Mouse (Mus musculus): ENCODE measurements around the gene Klhl42. TPM values are rescaled to one million over a fixed set of nuclear protein-coding genes. Genes with fewer than 3 reads are reported as not detected.
A peak's percentile ranks its signal among the peaks of the same experiment; 100 is the strongest.

The Klhl42 gene
- total RNA-seq, 1 experiment, result 9.1 TPM

GRCm38 (mm10) chr6:147079919-147080318 is 11.3 kb upstream of the Klhl42 start:
- no peaks in the 10 kb centered on the region for H3K9me3 ChIP-seq (ENCODE audit: control insufficient read depth, insufficient read depth, low read depth, low read length)
- no peak overlapping the region for H3K4me3 ChIP-seq (ENCODE audit: insufficient read depth in 1 of 2, low read depth in 1 of 2, low read length in 2 of 2, poor library complexity in 1 of 2, severe bottlenecking in 1 of 2)
- H3K27ac ChIP-seq (ENCODE audit: insufficient read depth, low read depth, low read length, poor library complexity, severe bottlenecking), result peak overlapping the region; percentile 15; the same call in 1 of the 2 replicates
- no peak for DNase-seq (ENCODE audit: low read depth, low spot score)
- peaks cover 3 to 21% of the 10 kb centered on the region in 2 experiments; a peak in 3 of 4 replicates for H3K4me1 ChIP-seq (ENCODE audit: control insufficient read depth in 2 of 2, insufficient read depth in 2 of 2, low read length in 2 of 2, poor library complexity in 1 of 2)
- H3K36me3 ChIP-seq (ENCODE audit: control insufficient read depth, insufficient read depth, low read length, poor library complexity, severe bottlenecking), result no peaks in the 10 kb centered on the region; the same call in 1 of the 2 replicates
- peak overlapping the region; percentile 44 for H3K9ac ChIP-seq (ENCODE audit: insufficient read depth, low read depth, low read length, poor library complexity, severe bottlenecking)
- TF ChIP-seq CHD2 (IDR thresholded peaks at IDR 0.05; ENCODE audit: low read depth, low read length), result no peak
- TF ChIP-seq HCFC1 (IDR thresholded peaks at IDR 0.05; ENCODE audit: borderline replicate concordance, insufficient read depth, low read length), result no peak
- no peak for TF ChIP-seq MAFK (IDR thresholded peaks at IDR 0.05; ENCODE audit: insufficient read depth, low read depth, low read length)
- no peak for TF ChIP-seq ZC3H11A (IDR thresholded peaks at IDR 0.05; ENCODE audit: borderline replicate concordance, low read depth, low read length)
- no peak for TF ChIP-seq ZNF384 (IDR thresholded peaks at IDR 0.05; ENCODE audit: low read depth, low read length)
- in situ Hi-C loops (cut with MboI; ENCODE audit: low sequenced_read_pairs in 2 of 2, unreplicated experiment in 2 of 2), result no loop called here

GRCm38 (mm10) chr6:147085398-147086040 is 5.7 kb upstream of the Klhl42 start:
- in situ Hi-C loops (cut with MboI; ENCODE audit: low sequenced_read_pairs in 2 of 2, unreplicated experiment in 2 of 2), result no loop called here
- Histone ChIP-seq H3K4me3 (ENCODE audit: insufficient read depth in 1 of 2, low read depth in 1 of 2, low read length in 2 of 2, poor library complexity in 1 of 2, severe bottlenecking in 1 of 2) (no peak overlapping the region), H3K4me1 (ENCODE audit: control insufficient read depth in 2 of 2, insufficient read depth in 2 of 2, low read length in 2 of 2, poor library complexity in 1 of 2) (peaks cover 3 to 30% of the 10 kb centered on the region in 2 experiments; a peak in 2 of 4 replicates), H3K9me3 (ENCODE audit: control insufficient read depth, insufficient read depth, low read depth, low read length) (no peaks in the 10 kb centered on the region), H3K27ac (ENCODE audit: insufficient read depth, low read depth, low read length, poor library complexity, severe bottlenecking) (peak overlapping the region; percentile 64), H3K36me3 (ENCODE audit: control insufficient read depth, insufficient read depth, low read length, poor library complexity, severe bottlenecking) (no peaks in the 10 kb centered on the region; the same call in 1 of the 2 replicates), H3K9ac (ENCODE audit: insufficient read depth, low read depth, low read length, poor library complexity, severe bottlenecking) (no peak overlapping the region)
- TF ChIP-seq ZNF384 (IDR thresholded peaks at IDR 0.05; ENCODE audit: low read depth, low read length), result no peak
- TF ChIP-seq ZC3H11A (IDR thresholded peaks at IDR 0.05; ENCODE audit: borderline replicate concordance, low read depth, low read length), result no peak
- TF ChIP-seq CHD2 (IDR thresholded peaks at IDR 0.05; ENCODE audit: low read depth, low read length), result no peak
- TF ChIP-seq MAFK (IDR thresholded peaks at IDR 0.05; ENCODE audit: insufficient read depth, low read depth, low read length), result no peak
- no peak for DNase-seq (ENCODE audit: low read depth, low spot score)

GRCm38 (mm10) chr6:147086594-147087225 is 4.5 kb upstream of the Klhl42 start, which contains the start of gene Mansc4:
Mansc4 (minus strand) TSS chr6:147087032.
- peak within 1 kb of the TSS; percentile 40 to 55 for H3K4me3 ChIP-seq (ENCODE audit: insufficient read depth in 1 of 2, low read depth in 1 of 2, low read length in 2 of 2, poor library complexity in 1 of 2, severe bottlenecking in 1 of 2)
- H3K9me3 ChIP-seq (ENCODE audit: control insufficient read depth, insufficient read depth, low read depth, low read length), result no peaks in the 10 kb centered on the region
- no peak within 1 kb of the TSS; the same call in 1 of the 2 replicates for H3K27ac ChIP-seq (ENCODE audit: insufficient read depth, low read depth, low read length, poor library complexity, severe bottlenecking)
- no peaks in the 10 kb centered on the region; the same call in 1 of the 2 replicates for H3K36me3 ChIP-seq (ENCODE audit: control insufficient read depth, insufficient read depth, low read length, poor library complexity, severe bottlenecking)
- H3K9ac ChIP-seq (ENCODE audit: insufficient read depth, low read depth, low read length, poor library complexity, severe bottlenecking), result peak within 1 kb of the TSS; percentile 18; the same call in 1 of the 2 replicates
- TF ChIP-seq CHD2 (IDR thresholded peaks at IDR 0.05; ENCODE audit: low read depth, low read length) (no peak), ZNF384 (IDR thresholded peaks at IDR 0.05; ENCODE audit: low read depth, low read length) (no peak), HCFC1 (IDR thresholded peaks at IDR 0.05; ENCODE audit: borderline replicate concordance, insufficient read depth, low read length) (no peak), MAFK (IDR thresholded peaks at IDR 0.05; ENCODE audit: insufficient read depth, low read depth, low read length) (no peak), ZC3H11A (IDR thresholded peaks at IDR 0.05; ENCODE audit: borderline replicate concordance, low read depth, low read length) (no peak)
- DNase-seq (ENCODE audit: low read depth, low spot score), result no peak
- H3K4me1 ChIP-seq (ENCODE audit: control insufficient read depth in 2 of 2, insufficient read depth in 2 of 2, low read length in 2 of 2, poor library complexity in 1 of 2), result peaks cover 3 to 30% of the 10 kb centered on the region in 2 experiments; a peak in 2 of 4 replicates
- in situ Hi-C loops (cut with MboI; ENCODE audit: low sequenced_read_pairs in 2 of 2, unreplicated experiment in 2 of 2), result no loop called here

- H3K9me3 ChIP-seq (ENCODE audit: control insufficient read depth, insufficient read depth, low read depth, low read length), result no peaks in the 10 kb centered on the region
- H3K4me1 ChIP-seq (ENCODE audit: control insufficient read depth in 2 of 2, insufficient read depth in 2 of 2, low read length in 2 of 2, poor library complexity in 1 of 2), result peaks cover 3 to 30% of the 10 kb centered on the region in 2 experiments; a peak in 2 of 4 replicates
- in situ Hi-C loops (cut with MboI; ENCODE audit: low sequenced_read_pairs in 2 of 2, unreplicated experiment in 2 of 2), result no loop called here
- TF ChIP-seq CHD2 (IDR thresholded peaks at IDR 0.05; ENCODE audit: low read depth, low read length) (no peak), HCFC1 (IDR thresholded peaks at IDR 0.05; ENCODE audit: borderline replicate concordance, insufficient read depth, low read length) (no peak), MAFK (IDR thresholded peaks at IDR 0.05; ENCODE audit: insufficient read depth, low read depth, low read length) (no peak), ZNF384 (IDR thresholded peaks at IDR 0.05; ENCODE audit: low read depth, low read length) (no peak), ZC3H11A (IDR thresholded peaks at IDR 0.05; ENCODE audit: borderline replicate concordance, low read depth, low read length) (no peak)
- H3K4me3 ChIP-seq (ENCODE audit: insufficient read depth in 1 of 2, low read depth in 1 of 2, low read length in 2 of 2, poor library complexity in 1 of 2, severe bottlenecking in 1 of 2), result no peak overlapping the region
- no peak overlapping the region for H3K9ac ChIP-seq (ENCODE audit: insufficient read depth, low read depth, low read length, poor library complexity, severe bottlenecking)
- no peaks in the 10 kb centered on the region; the same call in 1 of the 2 replicates for H3K36me3 ChIP-seq (ENCODE audit: control insufficient read depth, insufficient read depth, low read length, poor library complexity, severe bottlenecking)
- no peak overlapping the region for H3K27ac ChIP-seq (ENCODE audit: insufficient read depth, low read depth, low read length, poor library complexity, severe bottlenecking)
- no peak for DNase-seq (ENCODE audit: low read depth, low spot score)
Measured at GRCm38 (mm10) chr6:147087736-147088135, 3.4 kb upstream of the Klhl42 start.
